8 mouse cellular contexts compared by ENCODE assay signal in the genomic region with DNA sequence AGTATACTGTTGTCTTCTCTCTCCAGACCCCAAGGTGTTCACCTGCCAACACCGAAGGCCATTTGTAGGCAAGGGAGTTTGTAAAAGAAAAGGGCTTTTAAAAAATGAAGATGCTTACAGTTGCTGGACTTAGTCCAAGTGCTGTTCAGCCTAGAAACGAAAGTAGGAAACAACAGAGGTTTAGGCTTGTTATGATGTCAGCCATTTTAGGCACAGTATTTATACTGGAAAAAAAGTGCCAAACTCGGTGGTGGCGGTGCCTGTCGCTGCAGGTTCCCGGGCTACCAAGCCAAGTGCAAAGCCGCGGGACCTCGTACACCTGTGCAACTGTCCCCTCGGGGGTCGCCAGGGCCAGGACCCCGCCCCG. TPM values are rescaled to one million over a fixed set of nuclear protein-coding genes. Genes with fewer than 3 reads are reported as not detected.
A peak's percentile ranks its signal among the peaks of the same experiment; 100 is the strongest.
DNase-seq lines count a peak whose midpoint lies in the region; ATAC-seq and TF ChIP-seq lines count a peak whose summit lies in the region.

No protein-coding gene starts in this region.

- TF ChIP-seq EP300 in liver, embryonic 14.5 days (IDR thresholded peaks at IDR 0.05; ENCODE audit: low read depth): no peak

- peaks cover 35 to 49% of the 10 kb centered on the region in 2 experiments for H3K4me1 ChIP-seq in liver, embryonic 14.5 days (replicated peaks; ENCODE audit: control insufficient read depth in 2 of 2, insufficient read depth in 2 of 2, low read length in 1 of 2)
- peaks cover 30% of the 10 kb centered on the region for H3K4me1 ChIP-seq in neural tube, embryonic 14.5 days (ENCODE audit: control insufficient read depth, insufficient read depth, low read length)

- peak overlapping the region; percentile 79 for H3K27ac ChIP-seq in liver, embryonic 14.5 days
- H3K27ac ChIP-seq in neural tube, embryonic 14.5 days (ENCODE audit: low read depth, low read length): peak overlapping the region; percentile 96

- H3K36me3 ChIP-seq in liver, embryonic 14.5 days (replicated peaks; ENCODE audit: control insufficient read depth, insufficient read depth, low read depth): peaks cover 17% of the 10 kb centered on the region
- no peaks in the 10 kb centered on the region for H3K36me3 ChIP-seq in neural tube, embryonic 14.5 days (ENCODE audit: control insufficient read depth, insufficient read depth, low read length)

- H3K27me3 ChIP-seq in liver, embryonic 14.5 days (ENCODE audit: control insufficient read depth, insufficient read depth, low read length): no peaks in the 10 kb centered on the region
- H3K27me3 ChIP-seq in neural tube, embryonic 14.5 days (ENCODE audit: control insufficient read depth, insufficient read depth, low read length): no peaks in the 10 kb centered on the region

- peak; percentile 36; the same call in 1 of the 2 replicates for ATAC-seq in liver, embryonic 14.5 days (ENCODE audit: insufficient read depth)
- ATAC-seq in neural tube, embryonic 14.5 days (ENCODE audit: low read depth): no peak; the same call in 1 of the 2 replicates
- no peak for ATAC-seq in granulocyte monocyte progenitor cell, adult 5-6 weeks (replicated peaks; ENCODE audit: poor library complexity, severe bottlenecking)

- H3K9ac ChIP-seq in liver, embryonic 14.5 days (replicated peaks): peak overlapping the region; percentile 96
- H3K9ac ChIP-seq in neural tube, embryonic 14.5 days (replicated peaks; ENCODE audit: low read depth, low read length): peak overlapping the region; percentile 98

- peak; percentile 30 to 51 for DNase-seq in left cerebral cortex, postnatal 14 days (ENCODE audit: low spot score in 2 of 2)
- DNase-seq in left cerebral cortex, adult 18-20 months (ENCODE audit: low spot score in 2 of 2): no peak
- peak; percentile 39 for DNase-seq in ZHBTc4 (ENCODE audit: low read depth, low spot score)
- DNase-seq in forelimb bud, embryonic 11.5 days (ENCODE audit: low read depth, low spot score): peak; percentile 17
- no peak for DNase-seq in liver, embryonic 14.5 days (ENCODE audit: low read depth in 3 of 3, low spot score in 3 of 3)
- DNase-seq in frontal cortex, adult 2 months (ENCODE audit: extremely low spot score in 1 of 2, low spot score in 1 of 2): no peak

- intact Hi-C loops in left cerebral cortex, postnatal 14 days (cut with DNase I): loop anchor here (2.0 to 10.0 kb wide), 3 partner anchors 62 to 120 kb away; no protein-coding TSS in a partner anchor

- TF ChIP-seq CTCF in liver, embryonic 14.5 days (IDR thresholded peaks at IDR 0.05; ENCODE audit: low read depth): no peak

- no peaks in the 10 kb centered on the region for H3K9me3 ChIP-seq in liver, embryonic 14.5 days (ENCODE audit: control insufficient read depth, low read length)
- H3K9me3 ChIP-seq in neural tube, embryonic 14.5 days (ENCODE audit: control insufficient read depth, low read length): no peaks in the 10 kb centered on the region

- peak overlapping the region; percentile 92 to 95 for H3K4me3 ChIP-seq in liver, embryonic 14.5 days (ENCODE audit: insufficient read depth in 1 of 2, low read depth in 2 of 2, low read length in 2 of 2)
- peak overlapping the region; percentile 97 for H3K4me3 ChIP-seq in neural tube, embryonic 14.5 days (ENCODE audit: low read depth, low read length)

- H3K4me2 ChIP-seq in liver, embryonic 14.5 days (ENCODE audit: low read depth): peak overlapping the region; percentile 84
- H3K4me2 ChIP-seq in neural tube, embryonic 14.5 days (ENCODE audit: low read depth, low read length): peak overlapping the region; percentile 56

- WGBS in liver, embryonic 14.5 days (ENCODE audit: insufficient replicate concordance): under 1% methylated on average over 13 of the region's 13 CpGs
- WGBS in neural tube, embryonic 14.5 days: under 1% methylated on average over 13 of the region's 13 CpGs

RNA-seq across cellular contexts. Expression of a gene that starts 0.6 kb away (rescaled TPM):
- 100 to 1,000 TPM; 732 to 742 TPM for total RNA-seq in left cerebral cortex, postnatal 14 days (2021)
- total RNA-seq in left cerebral cortex, adult 18-20 months (2021): 100 to 1,000 TPM; 780 to 834 TPM
- 203 and 206 TPM in 2 replicates for polyA plus RNA-seq in liver, embryonic 14.5 days (2012; rRNA removed)
- 396 and 431 TPM in 2 replicates for polyA plus RNA-seq in liver, embryonic 14.5 days (2014; fragmentation: Nextera tagmentation; extraction: Ambion mirVana)
- polyA plus RNA-seq in neural tube, embryonic 14.5 days (2014; fragmentation: Nextera tagmentation; extraction: Ambion mirVana): 720 and 814 TPM in 2 replicates
- total RNA-seq in granulocyte monocyte progenitor cell, adult 5-6 weeks (2014; fragmentation: Nextera tagmentation): 834 and 975 TPM in 2 replicates
- 1,023 and 1,048 TPM in 2 replicates for total RNA-seq in granulocyte monocyte progenitor cell, adult 5-6 weeks (2017)
- 1,263 and 1,284 TPM in 2 replicates for polyA plus RNA-seq in frontal cortex, adult 2 months (2012; rRNA removed)

RNA-seq across cellular contexts. Expression of a gene that starts 58.9 kb away (rescaled TPM):
- 10 to 100 TPM; 32.4 to 33.0 TPM for total RNA-seq in left cerebral cortex, postnatal 14 days (2021)
- 10 to 100 TPM; 28.9 to 30.1 TPM for total RNA-seq in left cerebral cortex, adult 18-20 months (2021)
- polyA plus RNA-seq in liver, embryonic 14.5 days (2012; rRNA removed): 11.6 and 15.4 TPM in 2 replicates
- polyA plus RNA-seq in liver, embryonic 14.5 days (2014; fragmentation: Nextera tagmentation; extraction: Ambion mirVana): 22.1 and 30.2 TPM in 2 replicates
- 33.8 and 38.5 TPM in 2 replicates for polyA plus RNA-seq in neural tube, embryonic 14.5 days (2014; fragmentation: Nextera tagmentation; extraction: Ambion mirVana)
- total RNA-seq in granulocyte monocyte progenitor cell, adult 5-6 weeks (2014; fragmentation: Nextera tagmentation): 25.4 and 34.8 TPM in 2 replicates
- total RNA-seq in granulocyte monocyte progenitor cell, adult 5-6 weeks (2017): 16.2 and 18.7 TPM in 2 replicates
- polyA plus RNA-seq in frontal cortex, adult 2 months (2012; rRNA removed): 24.3 and 27.2 TPM in 2 replicates

Comparison
In these comparisons a context has a peak if more than half of its experiments do, and no peak if none do; other contexts are left out.
1. DNase-seq: peak in left cerebral cortex, postnatal 14 days (2 of 2), ZHBTc4 (single experiment) and forelimb bud, embryonic 11.5 days (single experiment); none in left cerebral cortex, adult 18-20 months (0 of 2), liver, embryonic 14.5 days (0 of 3) and frontal cortex, adult 2 months (0 of 2).